Mouse (Mus musculus): ENCODE measurements around the gene Gm20422. TPM values are rescaled to one million over a fixed set of nuclear protein-coding genes. Genes with fewer than 3 reads are reported as not detected.

Gene Gm20422
- polyA plus RNA-seq, 1 experiment from 2014 or later, result not detected

DNA sequence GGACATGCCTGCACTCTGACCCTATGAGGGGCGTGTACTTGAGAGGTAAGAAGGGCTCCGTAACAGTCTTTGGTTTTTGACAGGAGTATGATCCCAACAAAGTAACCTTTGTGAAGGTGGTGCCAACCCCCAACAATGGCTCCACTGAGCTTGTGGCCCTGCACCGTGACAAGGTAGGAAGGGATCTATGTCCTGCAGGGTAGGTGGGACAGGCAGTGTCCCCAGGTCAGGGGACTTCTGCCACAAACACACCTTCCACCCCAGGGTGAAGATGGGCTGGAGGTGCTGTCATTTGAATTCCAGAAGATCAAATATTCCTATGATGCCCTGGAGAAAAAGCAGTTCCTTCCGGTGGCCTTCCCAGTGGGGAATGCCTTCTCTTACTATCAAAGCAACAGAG lies 19.0 kb upstream of the Gm20422 start:
- peaks cover 56% of the 10 kb centered on the region for H3K36me3 ChIP-seq

DNA sequence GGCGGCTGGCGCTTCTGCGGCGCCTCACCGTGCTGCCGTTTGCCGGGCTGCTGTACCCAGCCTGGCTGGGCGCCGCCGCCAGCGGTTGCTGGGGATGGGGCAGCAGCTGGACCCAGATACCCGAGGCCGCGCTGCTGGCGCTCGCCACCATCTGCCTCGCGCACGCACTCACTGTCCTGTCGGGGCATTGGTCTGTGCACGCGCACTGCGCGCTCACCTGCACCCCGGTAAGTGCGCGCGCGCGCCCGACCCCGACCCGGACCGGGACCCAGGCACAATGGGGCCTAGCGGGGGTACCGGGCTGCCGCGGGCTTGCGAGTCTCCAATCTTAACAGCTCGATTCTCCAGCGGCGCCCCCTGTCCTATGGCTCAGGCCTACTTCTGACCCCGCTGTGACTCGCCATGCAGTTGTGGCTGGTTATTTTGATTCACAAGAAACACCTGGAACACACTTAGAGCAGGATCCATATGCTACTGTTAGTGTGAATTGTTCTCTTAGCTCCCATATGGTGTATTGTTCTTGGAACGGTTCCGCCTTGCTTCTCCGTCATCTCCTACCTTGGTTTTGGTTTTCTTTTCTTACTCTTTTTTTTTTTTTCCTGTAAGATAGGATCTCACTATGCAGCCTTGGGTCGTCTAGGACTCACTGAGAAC lies 16.9 kb upstream of the Gm20422 start:
- ATAC-seq (ENCODE audit: insufficient number of reproducible peaks, insufficient read depth, low FRiP score, low TSS enrichment, low read depth), result peak; percentile 68
- Histone ChIP-seq H3K9me3 (no peaks in the 10 kb centered on the region), H3K4me2 (peak overlapping the region; percentile 73), H3K4me1 (replicated peaks) (peaks cover 17% of the 10 kb centered on the region), H3K36me3 (peaks cover 34% of the 10 kb centered on the region), H3K27ac (peak overlapping the region; percentile 93), H3K4me3 (replicated peaks) (peak overlapping the region; percentile 98), H3K27me3 (no peaks in the 10 kb centered on the region), H3K9ac (replicated peaks) (peak overlapping the region; percentile 93)
- WGBS, result under 1% methylated on average over 48 of the region's 48 CpGs

More for the DNA sequence above, 19.0 kb upstream of the Gm20422 start:
- no peak overlapping the region for H3K4me2 ChIP-seq
- ATAC-seq (ENCODE audit: insufficient number of reproducible peaks, insufficient read depth, low FRiP score, low TSS enrichment, low read depth), result no peak
- WGBS, result 93% methylated on average over 4 of the region's 4 CpGs
- no peak overlapping the region for H3K4me3 ChIP-seq (replicated peaks)
- H3K27me3 ChIP-seq, result no peaks in the 10 kb centered on the region
- no peaks in the 10 kb centered on the region for H3K9me3 ChIP-seq
- H3K4me1 ChIP-seq (replicated peaks), result peaks cover 17% of the 10 kb centered on the region
- no peak overlapping the region for H3K27ac ChIP-seq
- no peak overlapping the region; the same call in 1 of the 2 replicates for H3K9ac ChIP-seq (replicated peaks)

DNA sequence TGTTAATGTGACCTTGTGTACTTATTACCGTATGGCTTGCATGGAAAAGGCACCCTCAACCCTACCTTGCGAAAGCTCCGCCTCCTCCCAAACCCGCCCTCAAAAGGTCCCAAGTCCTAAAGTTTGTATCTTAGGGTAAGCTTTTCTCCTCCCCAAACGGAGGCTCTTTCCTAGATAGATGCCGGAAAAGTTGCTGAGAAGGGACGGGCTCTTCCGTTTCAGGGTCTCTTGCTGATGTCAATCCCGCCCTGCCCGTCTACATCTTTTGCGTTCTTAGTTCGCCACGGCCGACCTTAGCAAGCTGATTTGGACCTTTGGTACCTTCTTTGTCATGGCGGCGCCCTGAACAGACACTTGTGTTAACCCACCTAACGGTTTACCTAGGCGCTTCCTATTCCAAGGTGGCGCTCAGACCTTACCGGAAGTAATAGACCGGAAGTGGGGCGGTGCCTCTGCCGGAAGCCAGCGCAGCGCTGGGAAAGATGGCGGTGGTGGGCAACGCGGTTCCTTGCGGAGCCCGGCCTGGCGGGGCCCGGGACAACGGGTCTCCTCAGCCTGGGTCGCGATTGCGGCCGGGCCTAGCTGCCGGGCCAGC lies 16.2 kb upstream of the Gm20422 start, which contains the start of the genes Atp13a1 and Zfp866:
TSS of gene Atp13a1 (plus strand) at position 391 of the 595 bp plus-strand sequence.
TSS of gene Zfp866 (minus strand) at position 406 of the 595 bp plus-strand sequence.
- H3K36me3 ChIP-seq, result peaks cover 28% of the 10 kb centered on the region
- peak within 1 kb of the TSS; percentile 93 for H3K27ac ChIP-seq
- H3K9me3 ChIP-seq, result no peaks in the 10 kb centered on the region
- H3K9ac ChIP-seq (replicated peaks), result peak within 1 kb of the TSS; percentile 93
- peak within 1 kb of the TSS; percentile 98 for H3K4me3 ChIP-seq (replicated peaks)
- peak within 1 kb of the TSS; percentile 73 for H3K4me2 ChIP-seq
- ATAC-seq (ENCODE audit: insufficient number of reproducible peaks, insufficient read depth, low FRiP score, low TSS enrichment, low read depth), result peak; percentile 87
- under 1% methylated on average over 38 of the region's 38 CpGs for WGBS
- H3K27me3 ChIP-seq, result no peaks in the 10 kb centered on the region
- peaks cover 17% of the 10 kb centered on the region for H3K4me1 ChIP-seq (replicated peaks)

DNA sequence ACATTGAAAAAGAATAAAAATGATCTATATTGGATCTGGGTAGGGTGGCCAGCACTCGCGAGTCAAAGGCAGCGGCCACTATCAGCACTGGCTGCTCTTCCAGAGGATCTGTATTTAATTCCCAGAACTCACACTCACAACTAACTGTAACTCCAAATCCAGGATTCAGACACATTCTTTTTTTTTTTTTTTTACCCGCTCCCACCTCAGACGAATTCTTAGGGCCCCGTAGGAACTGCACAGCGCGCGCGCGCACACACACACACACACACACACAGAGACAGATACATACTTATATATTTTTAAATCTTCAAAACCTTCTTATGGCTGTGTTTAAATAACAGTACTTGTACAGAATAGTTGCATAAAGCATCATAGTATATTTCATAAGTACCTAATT lies 15.7 kb upstream of the Gm20422 start:
- H3K27ac ChIP-seq, result peak overlapping the region; percentile 93; the same call in 1 of the 2 replicates

DNA sequence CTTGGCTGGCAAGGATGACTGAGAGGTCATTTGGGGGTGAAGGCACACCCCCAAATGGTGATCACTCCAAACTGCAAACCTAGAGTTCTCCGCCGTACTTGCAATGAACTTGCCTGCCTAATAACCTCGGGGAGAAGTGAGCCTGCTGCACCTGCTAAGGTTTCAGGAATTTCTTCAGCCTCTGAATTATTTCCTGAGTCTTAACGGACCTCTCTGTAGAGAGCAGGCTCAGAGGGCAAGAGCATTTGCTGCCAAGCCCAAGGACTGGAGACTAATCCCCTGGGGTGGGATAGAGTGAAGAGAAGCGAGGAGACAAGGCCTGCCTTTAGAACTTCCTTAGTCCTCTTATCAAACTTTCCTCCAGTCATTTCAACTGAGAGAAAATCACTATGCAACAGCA lies 15.0 kb upstream of the Gm20422 start:
- Histone ChIP-seq H3K27me3 (no peaks in the 10 kb centered on the region), H3K4me2 (peak overlapping the region; percentile 73), H3K27ac (no peak overlapping the region), H3K4me1 (replicated peaks) (peaks cover 17% of the 10 kb centered on the region), H3K9ac (replicated peaks) (no peak overlapping the region), H3K9me3 (no peaks in the 10 kb centered on the region), H3K4me3 (replicated peaks) (no peak overlapping the region), H3K36me3 (peaks cover 16% of the 10 kb centered on the region)
- no peak for ATAC-seq (ENCODE audit: insufficient number of reproducible peaks, insufficient read depth, low FRiP score, low TSS enrichment, low read depth)
- 67% methylated on average over 5 of the region's 5 CpGs for WGBS

More for the DNA sequence above, 15.7 kb upstream of the Gm20422 start:
- H3K9ac ChIP-seq (replicated peaks), result peak overlapping the region; percentile 93
- H3K4me3 ChIP-seq (replicated peaks), result peak overlapping the region; percentile 98
- WGBS, result 33% methylated on average over 11 of the region's 11 CpGs
- no peaks in the 10 kb centered on the region for H3K27me3 ChIP-seq
- peaks cover 17% of the 10 kb centered on the region for H3K4me1 ChIP-seq (replicated peaks)
- ATAC-seq (ENCODE audit: insufficient number of reproducible peaks, insufficient read depth, low FRiP score, low TSS enrichment, low read depth), result peak; percentile 30; the same call in 1 of the 2 replicates
- peak overlapping the region; percentile 73 for H3K4me2 ChIP-seq
- no peaks in the 10 kb centered on the region for H3K9me3 ChIP-seq
- peaks cover 23% of the 10 kb centered on the region for H3K36me3 ChIP-seq

DNA sequence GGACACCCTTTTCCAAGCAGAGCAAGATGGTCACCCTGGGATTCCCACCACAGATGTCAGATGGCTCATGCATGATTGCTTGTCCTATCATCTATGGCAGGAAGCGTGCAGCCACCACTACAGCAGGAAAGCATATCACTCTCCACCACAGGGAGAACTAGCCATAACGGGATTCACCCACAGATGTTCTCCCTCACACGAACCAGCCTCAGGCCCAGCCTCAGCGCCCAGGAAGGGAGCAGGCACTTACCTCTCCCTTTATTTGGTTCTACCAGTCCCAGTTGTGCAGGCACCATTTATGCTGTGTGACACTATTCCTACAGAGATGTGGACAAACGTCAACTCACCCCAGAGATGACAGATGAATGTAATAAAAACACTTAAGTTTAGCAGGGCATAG lies 14.4 kb upstream of the Gm20422 start:
- WGBS, result 87% methylated on average over 5 of the region's 5 CpGs
- no peak for ATAC-seq (ENCODE audit: insufficient number of reproducible peaks, insufficient read depth, low FRiP score, low TSS enrichment, low read depth)
- H3K27me3 ChIP-seq, result no peaks in the 10 kb centered on the region

DNA sequence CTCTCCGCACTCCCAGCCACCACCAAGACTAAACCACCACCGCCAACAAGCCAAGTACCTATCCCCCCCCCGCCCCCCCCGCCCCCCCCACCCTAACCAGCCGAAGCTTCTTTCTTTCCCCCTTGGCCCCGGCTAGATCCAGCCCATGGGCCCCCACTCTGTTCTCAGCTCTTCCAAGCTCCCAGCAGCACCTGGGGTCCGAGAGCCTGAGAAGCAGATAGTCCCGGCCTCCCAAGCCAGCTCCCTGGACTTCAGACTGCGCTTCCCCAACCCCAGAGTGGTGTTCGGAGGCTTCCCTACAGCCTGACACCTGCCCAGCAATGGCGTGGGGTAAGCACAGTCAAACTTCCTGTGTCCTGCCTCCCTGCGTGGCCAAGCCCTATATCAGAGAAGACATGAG lies 2.4 kb upstream of the Gm20422 start:
- Histone ChIP-seq H3K27ac (no peak overlapping the region), H3K36me3 (no peaks in the 10 kb centered on the region), H3K4me3 (replicated peaks) (no peak overlapping the region), H3K27me3 (no peaks in the 10 kb centered on the region), H3K9me3 (no peaks in the 10 kb centered on the region), H3K9ac (replicated peaks) (no peak overlapping the region), H3K4me2 (no peak overlapping the region), H3K4me1 (replicated peaks) (peaks cover 11% of the 10 kb centered on the region)
- 70% methylated on average over 12 of the region's 12 CpGs for WGBS
- no peak for ATAC-seq (ENCODE audit: insufficient number of reproducible peaks, insufficient read depth, low FRiP score, low TSS enrichment, low read depth)

More for the DNA sequence above, 14.4 kb upstream of the Gm20422 start:
- no peak overlapping the region for H3K27ac ChIP-seq
- peaks cover 17% of the 10 kb centered on the region for H3K4me1 ChIP-seq (replicated peaks)
- peaks cover 11% of the 10 kb centered on the region for H3K36me3 ChIP-seq
- no peak overlapping the region for H3K9ac ChIP-seq (replicated peaks)
- no peaks in the 10 kb centered on the region for H3K9me3 ChIP-seq
- H3K4me3 ChIP-seq (replicated peaks), result no peak overlapping the region
- H3K4me2 ChIP-seq, result no peak overlapping the region

DNA sequence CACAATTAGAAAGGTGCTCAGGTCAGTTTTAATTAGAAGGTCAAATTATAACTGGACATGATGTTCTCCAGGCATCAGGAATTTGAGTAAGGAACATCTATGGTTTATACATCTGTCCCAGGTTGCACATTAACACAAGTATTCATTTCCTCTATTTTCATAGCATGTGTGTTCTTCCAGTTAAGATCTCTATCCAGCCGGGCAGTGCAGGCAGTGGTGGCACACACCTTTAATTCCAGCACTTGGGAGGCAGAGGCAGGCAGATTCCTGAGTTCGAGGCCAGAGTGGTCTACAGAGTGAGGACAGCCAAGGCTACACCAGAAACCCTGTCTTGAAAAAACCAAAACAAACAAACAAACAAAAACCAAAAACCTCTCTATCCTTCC lies 456 bp upstream of the Gm20422 start:
- 50% methylated on average over 2 of the region's 2 CpGs for WGBS

DNA sequence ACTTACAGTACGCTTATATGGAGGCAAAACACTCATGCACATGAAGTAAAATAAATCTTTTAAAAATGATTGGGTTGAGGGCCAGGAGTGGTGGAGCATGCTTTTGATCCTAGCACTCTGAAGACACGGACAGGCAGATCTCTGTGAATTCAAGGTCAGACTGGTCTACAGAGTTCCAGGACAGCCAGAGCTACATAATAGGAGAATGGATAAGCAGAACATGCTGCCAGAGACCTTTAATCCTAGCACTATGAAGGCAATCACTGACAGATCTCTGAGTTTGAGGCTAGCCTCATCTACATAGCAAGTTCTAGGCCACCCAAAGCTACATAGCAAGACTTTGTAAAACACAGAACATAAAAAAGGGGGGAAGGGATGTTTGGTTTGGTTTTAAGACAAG lies 2.6 kb downstream of the Gm20422 start:
- WGBS, result 78% methylated on average over 2 of the region's 2 CpGs
- H3K4me3 ChIP-seq (replicated peaks), result no peak overlapping the region
- H3K27ac ChIP-seq, result no peak overlapping the region
- peaks cover 33% of the 10 kb centered on the region for H3K36me3 ChIP-seq
- no peaks in the 10 kb centered on the region for H3K9me3 ChIP-seq
- no peak overlapping the region for H3K9ac ChIP-seq (replicated peaks)
- peaks cover 26% of the 10 kb centered on the region for H3K4me1 ChIP-seq (replicated peaks)
- peak overlapping the region; percentile 8; the same call in 1 of the 2 replicates for H3K4me2 ChIP-seq
- ATAC-seq (ENCODE audit: insufficient number of reproducible peaks, insufficient read depth, low FRiP score, low TSS enrichment, low read depth), result no peak
- no peaks in the 10 kb centered on the region for H3K27me3 ChIP-seq

More for the DNA sequence above, 456 bp upstream of the Gm20422 start:
- H3K4me2 ChIP-seq, result peak overlapping the region; percentile 72
- peak overlapping the region; percentile 73 for H3K4me3 ChIP-seq (replicated peaks)
- no peak overlapping the region for H3K9ac ChIP-seq (replicated peaks)
- peak; percentile 27; the same call in 1 of the 2 replicates for ATAC-seq (ENCODE audit: insufficient number of reproducible peaks, insufficient read depth, low FRiP score, low TSS enrichment, low read depth)
- H3K9me3 ChIP-seq, result no peaks in the 10 kb centered on the region
- H3K36me3 ChIP-seq, result peaks cover 3% of the 10 kb centered on the region; the same call in 1 of the 2 replicates
- H3K4me1 ChIP-seq (replicated peaks), result peaks cover 23% of the 10 kb centered on the region
- H3K27me3 ChIP-seq, result no peaks in the 10 kb centered on the region
- H3K27ac ChIP-seq, result peak overlapping the region; percentile 99

DNA sequence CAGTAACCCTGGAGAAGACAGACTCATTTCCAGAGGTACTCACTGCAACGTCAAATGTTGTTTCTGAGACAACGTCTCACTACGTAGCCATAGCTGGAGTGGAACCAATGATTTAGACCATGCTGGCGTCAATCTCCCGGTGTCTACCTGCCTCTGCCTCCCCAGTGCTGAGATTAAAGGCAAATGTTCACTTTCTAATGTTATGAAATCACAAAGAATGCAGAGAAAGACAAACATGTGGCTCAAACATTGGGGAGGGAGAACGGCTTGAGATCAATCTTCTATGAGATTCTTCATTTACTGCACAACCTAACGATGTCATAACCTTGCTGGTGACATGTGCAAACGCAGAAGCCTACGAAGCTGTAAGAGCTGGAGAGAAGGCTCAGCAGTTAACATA lies 3.5 kb downstream of the Gm20422 start:
- Histone ChIP-seq H3K4me3 (replicated peaks) (no peak overlapping the region), H3K36me3 (peaks cover 42% of the 10 kb centered on the region), H3K9me3 (0 out of 2 replicates have a peak, but pooled peaks cover 4% of the 10 kb centered on the region), H3K9ac (replicated peaks) (no peak overlapping the region), H3K27ac (no peak overlapping the region), H3K4me2 (no peak overlapping the region), H3K4me1 (replicated peaks) (peaks cover 26% of the 10 kb centered on the region), H3K27me3 (no peaks in the 10 kb centered on the region)
- ATAC-seq (ENCODE audit: insufficient number of reproducible peaks, insufficient read depth, low FRiP score, low TSS enrichment, low read depth), result no peak
- 76% methylated on average over 9 of the region's 9 CpGs for WGBS

DNA sequence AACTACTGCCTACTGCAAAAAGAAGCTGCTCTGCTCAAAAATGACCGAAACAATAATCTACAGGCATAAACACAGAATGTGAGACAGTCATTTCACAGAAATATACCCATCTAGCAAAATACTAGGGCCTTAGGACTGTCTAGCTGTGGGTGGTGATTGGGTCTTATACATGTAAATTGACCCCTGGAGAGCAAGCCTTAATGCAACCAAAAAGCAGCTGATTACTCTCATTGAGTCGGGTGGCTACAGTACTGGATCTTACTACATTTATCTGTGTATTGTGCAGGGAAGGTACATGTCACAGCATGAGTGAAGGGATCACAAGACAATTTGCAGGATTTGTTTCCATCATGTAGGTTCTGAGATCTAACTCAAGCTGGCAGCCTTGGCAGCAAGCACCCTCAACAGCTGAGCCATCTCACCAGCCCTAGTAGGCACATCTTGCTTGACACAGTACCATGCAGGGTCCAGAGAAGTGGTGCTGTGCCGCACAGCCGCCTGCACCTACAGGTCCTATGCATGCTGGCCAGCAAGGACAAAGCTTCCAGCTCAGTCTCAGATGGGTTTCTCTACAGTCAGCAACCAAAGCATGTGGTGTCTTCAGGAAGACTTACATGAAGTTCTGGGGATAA lies 12.8 kb downstream of the Gm20422 start:
- no peaks in the 10 kb centered on the region for H3K27me3 ChIP-seq
- peaks cover 87% of the 10 kb centered on the region for H3K36me3 ChIP-seq
- no peak overlapping the region for H3K4me2 ChIP-seq
- 0 out of 2 replicates have a peak, but pooled peaks cover 14% of the 10 kb centered on the region for H3K9me3 ChIP-seq
- ATAC-seq (ENCODE audit: insufficient number of reproducible peaks, insufficient read depth, low FRiP score, low TSS enrichment, low read depth), result no peak
- WGBS, result 95% methylated on average over 4 of the region's 4 CpGs
- no peaks in the 10 kb centered on the region for H3K4me1 ChIP-seq (replicated peaks)
- H3K9ac ChIP-seq (replicated peaks), result no peak overlapping the region
- H3K4me3 ChIP-seq (replicated peaks), result no peak overlapping the region
- H3K27ac ChIP-seq, result no peak overlapping the region

Measured in limb, embryonic 12.5 days (tissue).